Mouse (Mus musculus) 416B (cell line): ENCODE results near the gene Fto.

Experiments used
- DNase-seq: peaks from one replicate; pipeline ENCODE4 v3.0.0; 2011; ENCODE audit warnings: low read depth

The Fto gene

DNA sequence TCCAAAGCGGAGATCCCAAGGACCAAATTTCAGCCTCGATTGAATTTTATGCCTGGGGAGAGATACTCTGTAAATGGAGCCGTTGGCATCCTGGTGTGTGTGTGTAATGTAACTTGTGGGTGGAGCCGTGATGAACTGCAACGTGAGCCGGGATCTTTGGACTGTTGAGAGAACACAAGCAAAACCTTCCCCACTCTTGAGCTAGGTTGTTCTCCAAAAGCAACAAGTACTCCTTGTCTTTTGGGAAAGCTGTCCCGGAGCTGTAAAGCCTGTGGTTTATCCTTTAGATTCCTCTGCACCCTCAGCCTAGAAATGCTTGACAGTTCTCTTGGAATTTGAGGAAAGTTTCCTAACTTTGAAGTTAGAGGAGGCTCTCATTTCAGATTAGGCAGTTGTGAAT lies 78.9 kb downstream of the Fto start:
- DNase-seq = no peak

DNA sequence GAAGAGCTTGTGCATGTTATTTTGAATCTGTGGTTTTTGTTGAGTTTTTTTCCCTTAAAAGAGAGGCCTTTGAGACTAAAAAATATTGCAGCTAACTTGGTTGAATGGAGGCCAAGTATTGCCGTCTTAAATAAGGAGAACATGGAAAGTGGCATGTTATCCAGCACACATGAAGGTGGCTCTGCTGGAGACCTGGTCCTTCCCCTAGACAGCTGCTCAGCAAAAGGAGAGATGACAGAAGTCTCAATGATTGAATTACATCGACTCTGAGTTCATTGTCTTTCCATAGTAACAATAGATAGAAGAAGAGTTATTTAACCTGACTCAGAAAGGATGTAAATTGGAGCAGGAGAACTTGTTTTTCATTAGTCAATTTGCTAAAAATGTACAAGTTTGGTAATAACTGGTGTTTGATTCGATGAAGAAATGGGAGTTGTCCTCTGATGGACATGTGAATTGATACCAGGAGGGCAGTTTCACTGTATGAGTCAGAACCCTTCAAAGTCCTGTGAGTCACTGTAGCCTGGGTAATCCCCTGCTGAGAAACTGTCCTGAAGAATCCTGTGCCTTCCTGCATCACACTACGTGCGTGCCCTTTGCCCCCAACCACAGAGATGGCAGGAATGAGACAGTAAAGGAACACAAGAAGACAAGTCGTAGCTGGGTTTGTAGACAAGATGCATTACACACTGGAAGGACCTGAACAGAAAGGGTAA lies 82.2 kb downstream of the Fto start:
- DNase-seq = peak; percentile 84

DNA sequence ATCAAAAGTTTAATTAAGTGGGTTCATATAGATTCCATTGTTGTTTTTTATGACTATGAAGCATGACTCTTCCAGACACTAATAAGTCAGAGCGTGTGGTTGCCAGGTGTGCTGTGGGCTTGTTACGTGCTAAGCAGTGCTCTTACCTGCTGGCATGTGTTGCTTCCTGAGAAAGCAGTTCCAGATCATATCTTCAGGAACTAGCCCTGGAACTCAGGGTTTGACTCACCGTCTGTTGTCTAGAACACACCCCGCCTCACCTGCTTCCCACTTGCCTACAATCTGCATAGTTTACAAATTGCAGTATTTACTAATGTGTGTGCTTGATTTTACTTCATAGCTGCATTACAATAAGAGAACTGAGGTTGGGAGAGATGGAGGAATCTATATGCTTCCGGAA lies 84.7 kb downstream of the Fto start:
- DNase-seq = no peak

DNA sequence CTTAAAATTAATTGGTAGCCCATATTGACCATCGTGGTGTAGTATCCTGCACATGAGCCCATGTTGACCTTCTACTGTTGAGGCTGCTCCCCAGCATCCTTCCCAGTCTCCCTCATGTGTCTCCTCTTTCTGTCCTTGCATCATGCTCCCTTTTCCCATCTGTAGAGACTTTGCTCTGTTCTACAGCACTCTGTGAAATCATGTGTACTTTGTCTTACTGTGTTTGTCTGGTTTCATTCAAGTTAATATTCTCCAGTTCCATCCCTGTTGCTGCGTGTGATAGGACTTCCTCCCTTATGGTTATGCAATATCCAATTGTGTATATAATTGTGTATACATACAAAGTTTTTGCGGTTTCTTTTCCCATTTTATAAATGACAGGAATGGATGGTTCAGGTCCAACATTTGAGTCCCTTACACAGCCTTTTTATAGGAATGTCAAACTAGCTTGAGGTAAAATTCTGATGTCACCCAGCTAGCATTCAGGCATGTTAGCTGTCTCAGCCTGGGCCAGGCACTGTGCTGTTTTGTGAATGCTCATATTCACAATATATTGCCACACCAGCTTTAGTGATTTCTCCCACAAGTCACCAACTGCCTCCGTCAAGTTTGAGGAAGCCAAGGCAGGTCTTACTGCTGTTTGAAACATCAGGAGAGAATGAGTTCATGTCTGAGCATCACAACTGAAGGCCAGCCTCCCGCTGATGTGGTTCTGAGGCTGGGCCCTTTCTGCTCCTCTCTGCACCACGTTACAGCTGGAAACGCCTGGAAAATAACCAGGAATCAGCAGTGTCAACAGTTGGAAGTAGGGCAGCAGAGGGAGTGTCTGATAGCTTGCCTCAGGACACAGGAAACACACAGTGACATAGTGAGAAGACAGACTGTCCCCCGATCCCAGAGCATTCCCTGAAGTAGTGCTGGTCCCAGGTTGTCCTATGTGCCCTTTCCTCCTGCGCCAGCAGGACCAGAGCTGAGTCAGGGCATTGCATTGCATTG lies 90.0 kb downstream of the Fto start:
- no peak for DNase-seq

DNA sequence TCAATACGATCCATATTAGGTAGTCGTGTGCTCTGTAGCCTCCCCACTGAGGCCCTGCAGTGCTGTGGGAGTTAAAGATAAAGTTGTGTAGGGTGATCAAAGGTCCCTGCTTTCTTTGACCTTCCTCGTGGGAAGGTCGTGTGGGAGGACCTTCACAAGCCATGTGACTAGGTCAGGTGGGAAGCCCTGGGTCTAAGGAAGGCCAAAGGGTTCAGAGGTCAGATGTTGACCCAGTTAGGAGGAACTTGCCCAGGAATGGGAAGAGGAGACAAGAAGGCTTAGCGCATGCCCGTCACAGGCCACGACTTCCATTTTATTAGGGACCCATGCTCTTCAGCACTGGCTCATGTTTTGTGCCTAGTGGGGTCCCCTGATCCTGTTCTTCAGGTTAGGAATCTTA lies 91.0 kb downstream of the Fto start:
- DNase-seq = no peak

DNA sequence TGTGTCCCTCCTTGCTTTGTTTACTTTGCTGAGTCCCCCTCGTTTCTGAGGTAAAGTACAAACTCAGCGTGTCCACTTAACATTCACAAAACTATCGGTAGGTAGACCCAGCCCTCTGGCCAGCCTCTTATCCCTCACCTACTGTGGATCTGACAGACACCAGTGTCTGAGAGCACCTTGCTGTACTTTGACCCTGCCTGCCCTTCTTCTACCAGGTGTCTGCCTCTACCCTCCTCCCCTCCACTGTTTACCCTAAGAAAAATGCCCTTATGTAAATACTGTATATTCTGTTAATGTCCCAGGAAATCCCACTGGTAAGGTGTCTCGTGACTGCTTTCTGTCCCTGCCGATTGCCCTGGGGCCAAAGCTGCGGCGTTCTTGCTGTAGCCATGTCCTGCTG lies 91.8 kb downstream of the Fto start:
- no peak for DNase-seq

DNA sequence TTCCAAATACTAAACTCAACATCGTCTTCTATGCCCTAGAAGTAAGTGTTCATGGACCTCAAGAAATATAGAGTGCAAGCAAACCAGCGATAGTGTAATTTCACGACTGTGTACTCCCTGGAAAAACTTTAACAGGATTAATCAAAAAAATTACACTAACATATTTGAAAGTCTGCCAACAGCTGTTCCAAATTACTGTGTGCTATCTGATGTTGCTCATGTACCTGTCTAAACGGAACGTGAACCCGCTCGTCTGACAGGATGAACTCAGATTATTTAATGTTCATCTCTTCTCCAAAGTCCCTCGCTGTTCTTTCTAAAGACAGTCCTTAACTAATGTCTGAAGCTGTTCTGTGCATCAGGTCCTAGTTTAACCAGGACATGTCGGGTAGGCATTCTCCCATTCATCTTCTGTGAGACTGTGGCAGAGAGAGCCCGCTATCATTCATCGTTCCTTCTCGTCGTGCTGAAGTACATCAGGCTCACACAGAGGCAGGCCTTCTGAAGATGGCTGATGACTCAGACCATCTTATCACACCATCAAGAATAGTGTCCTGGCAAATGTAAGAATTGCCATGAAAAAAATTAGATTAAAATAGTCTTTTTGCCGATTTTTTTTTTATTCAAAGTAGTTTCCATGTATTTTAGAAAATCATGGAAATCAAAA lies 93.4 kb downstream of the Fto start:
- peak; percentile 69 for DNase-seq

DNA sequence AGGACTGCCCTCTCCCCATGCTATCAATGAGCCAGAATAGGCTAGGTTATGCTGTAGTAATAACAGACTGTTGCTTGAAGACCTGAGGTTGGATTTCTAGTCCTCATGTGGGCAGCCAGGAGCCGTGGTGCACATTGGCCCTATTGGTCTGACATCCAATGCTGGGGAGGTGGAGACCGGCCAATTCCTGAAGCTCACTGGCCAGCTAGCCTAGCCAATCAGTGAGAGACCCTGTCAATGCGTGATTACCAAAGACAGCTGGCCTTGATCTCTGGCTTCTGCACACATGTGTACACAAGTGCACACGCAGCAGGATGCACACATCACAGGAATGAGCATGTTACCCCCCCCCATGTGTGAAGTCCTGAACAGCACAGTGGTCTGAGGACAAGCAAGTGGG lies 94.6 kb downstream of the Fto start:
- no peak for DNase-seq

DNA sequence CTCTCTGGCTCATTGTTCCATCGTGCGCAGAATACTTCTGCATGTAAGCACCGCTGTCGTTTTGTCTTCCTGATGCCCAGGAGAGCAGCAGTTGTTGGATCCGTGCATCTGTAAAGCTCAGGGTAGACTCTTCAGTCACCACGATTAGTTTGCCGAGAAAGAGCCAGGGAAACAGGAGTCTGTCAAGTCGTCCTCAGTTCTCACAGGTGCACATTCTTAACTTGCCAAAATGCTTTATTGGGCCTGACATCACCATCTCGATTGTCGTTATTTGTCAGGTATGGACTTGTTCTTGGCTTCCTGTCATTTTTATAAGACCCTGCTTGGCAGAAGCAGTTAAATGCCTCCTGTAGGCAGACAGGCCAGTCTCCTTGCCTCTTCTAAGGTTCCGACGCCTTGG lies 96.7 kb downstream of the Fto start:
- DNase-seq = no peak

DNA sequence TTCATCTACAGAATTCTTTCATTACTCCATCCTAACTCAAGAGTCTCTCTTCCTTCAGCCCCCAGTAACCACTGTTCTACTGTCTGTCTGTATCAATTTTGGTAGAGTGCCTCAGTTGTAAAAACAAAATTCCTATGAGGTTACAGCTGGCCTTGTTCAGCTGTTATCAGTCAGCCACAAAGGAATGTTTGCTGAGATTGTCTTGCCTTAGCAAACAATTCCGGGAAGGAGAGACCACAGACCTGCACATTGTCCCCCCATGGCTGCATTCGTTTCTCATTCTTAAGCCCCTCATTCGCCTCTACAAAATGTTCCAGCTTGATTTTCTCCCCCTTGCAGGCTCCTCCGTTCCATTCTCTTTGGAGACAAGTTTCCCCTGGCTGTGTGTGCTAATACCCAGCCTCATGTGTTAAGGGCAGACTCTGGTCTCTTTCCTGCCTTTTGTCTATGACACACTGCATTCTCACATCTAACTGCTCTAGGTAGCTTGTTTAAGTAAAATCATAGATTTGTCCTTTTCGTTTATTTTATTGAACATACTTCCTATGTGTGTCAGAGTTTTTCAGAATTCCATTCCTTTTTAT lies 111.3 kb downstream of the Fto start:
- DNase-seq = no peak

DNA sequence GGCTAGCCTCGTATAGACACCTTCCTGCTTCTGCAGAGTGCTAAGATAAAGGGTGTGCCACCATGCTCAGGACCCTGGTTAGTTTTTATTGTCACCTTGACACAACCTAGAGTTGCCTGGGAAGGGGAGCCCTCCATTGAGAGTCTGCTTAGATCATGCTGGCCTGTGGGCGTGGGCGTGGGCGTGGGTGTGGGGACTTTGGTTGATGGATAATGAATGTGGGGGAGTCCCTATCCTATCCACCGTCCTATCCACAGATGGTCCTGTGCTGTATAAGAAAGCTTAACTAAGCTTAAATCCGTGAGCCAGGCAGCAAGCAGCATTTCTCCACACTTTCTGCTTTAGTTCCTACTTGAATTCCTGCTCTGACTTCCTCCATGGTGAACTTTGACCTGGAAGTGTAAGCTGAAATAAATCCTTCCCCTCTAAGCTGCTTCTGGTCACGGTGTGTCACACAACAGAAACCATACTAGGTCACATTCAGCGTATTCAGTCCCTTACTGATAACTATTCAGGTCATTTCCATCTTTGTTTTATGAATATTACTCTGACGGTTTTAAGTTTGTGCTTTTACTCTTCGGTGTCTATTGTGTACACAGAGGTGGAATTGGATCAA lies 112.0 kb downstream of the Fto start:
- peak; percentile 8 for DNase-seq

DNA sequence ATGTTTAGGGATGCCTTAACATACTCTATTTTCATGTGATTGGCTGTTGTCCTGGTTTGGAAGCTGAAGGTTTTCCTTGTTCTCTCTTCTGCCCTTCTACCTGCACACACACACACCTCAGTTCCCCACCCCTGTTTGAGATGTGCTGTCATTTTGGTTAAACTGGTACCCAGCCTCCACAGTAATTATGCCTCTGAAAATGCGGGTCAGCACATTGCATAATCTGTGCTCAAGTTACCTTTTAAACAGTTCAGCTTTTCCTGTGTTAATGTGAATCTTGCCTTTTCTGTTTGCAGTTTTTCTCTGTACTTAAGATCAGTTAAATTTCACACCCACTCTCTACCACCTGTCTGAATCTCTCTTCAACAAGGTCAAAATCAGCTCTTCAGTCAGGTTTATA lies 113.2 kb downstream of the Fto start:
- peak; percentile 20 for DNase-seq

DNA sequence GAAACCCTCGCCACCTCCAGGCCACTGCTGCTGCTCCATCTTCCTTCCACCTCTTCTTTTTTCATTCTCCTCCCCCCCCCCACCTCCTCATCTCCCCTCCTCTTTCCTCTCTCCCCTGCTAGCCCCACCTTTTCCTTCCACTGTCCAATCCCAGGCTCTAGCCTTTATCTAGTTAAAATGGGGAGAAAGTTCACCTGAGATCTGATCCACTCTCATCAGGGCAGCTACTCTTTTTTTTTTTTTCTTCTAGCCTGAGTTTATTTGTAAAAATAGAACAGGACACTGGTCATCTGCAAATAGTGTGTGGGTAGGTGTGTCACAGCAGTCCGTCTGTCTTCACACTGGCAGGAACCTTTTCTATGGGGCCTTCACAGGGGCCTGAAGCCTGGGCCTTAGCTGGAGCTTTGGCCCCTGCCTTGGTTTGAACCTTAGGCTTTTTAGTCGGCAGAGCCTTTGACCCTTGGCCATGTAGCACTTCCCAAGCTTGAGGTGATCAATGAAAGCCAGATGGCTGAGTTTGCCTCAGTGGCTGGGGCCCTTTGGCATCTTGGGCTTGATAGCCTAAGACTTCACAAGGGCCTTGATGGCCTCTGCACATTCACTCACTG lies 117.1 kb downstream of the Fto start:
- DNase-seq = no peak

DNA sequence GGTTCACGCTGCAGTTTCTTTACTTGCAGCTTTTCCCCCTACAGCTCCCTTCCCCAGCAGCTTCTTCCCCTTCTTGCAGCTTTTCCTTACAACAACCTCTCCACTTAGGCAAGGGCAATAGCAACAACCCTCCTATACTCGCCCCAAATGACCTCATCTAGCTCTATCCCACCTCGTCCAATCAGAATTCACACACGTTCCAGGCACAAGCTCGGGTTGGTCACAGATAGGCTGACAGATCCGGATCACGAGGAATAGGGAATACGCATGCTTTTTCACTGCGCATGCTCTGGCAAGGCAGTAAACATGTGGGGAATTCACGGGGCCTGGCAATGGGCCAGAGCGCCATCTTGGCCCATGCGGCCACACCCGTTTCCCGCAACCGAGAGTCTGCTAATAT lies 122.7 kb downstream of the Fto start:
- DNase-seq = no peak

DNA sequence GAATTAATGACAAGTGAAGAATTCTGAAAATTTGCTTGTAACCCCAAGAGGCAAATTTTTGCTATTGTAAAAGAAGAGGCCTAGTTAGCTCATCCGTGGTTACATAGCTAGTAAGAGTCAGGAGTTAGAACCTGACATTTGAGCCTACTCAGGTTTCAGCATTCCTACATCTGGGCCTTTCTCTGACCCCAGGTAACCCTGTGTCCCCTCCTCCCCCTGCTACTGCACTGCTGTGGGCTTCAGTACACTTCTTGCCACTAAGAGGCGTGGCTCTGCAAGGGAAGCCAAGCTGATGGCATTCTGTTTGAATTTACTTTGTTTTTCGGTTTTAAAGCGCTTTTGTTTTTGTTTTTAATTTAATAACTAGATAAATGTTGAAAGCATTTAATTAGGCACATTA lies 130.6 kb downstream of the Fto start:
- no peak for DNase-seq

DNA sequence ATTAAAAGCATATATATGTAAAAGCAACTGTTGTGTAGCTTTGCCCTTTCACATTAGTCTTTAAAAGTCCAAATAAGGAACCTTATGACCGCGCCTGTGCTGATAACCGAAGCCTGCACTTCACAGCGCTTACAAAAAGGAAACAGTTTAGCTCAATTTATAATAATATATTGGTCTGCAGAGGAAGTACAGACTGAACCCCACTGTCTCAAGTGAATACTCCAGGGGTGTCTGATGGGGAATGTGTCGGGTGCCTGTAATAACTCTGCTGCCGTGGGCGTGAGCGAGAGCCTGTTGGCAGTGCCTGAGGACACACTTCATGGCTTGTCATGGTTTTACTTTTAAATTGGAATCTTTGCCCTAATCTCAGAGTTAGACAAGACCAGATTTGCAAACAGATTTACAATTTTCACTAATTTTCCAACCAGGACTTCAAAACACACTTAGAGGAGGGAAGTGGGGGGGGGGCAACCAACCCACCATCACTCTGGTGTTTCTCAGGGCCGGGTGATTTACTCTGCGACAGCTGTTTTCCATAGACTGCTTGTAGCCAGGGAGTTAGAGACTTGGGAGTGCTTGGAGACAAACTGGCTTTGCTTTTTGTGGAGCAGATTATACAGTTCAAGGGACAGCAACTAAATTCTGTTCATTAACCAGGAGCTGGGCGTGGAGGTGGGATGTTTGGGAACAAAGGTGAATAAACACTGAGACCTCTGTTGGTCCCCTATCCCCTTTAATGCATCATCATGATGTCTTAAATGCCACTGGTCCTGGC lies 131.5 kb downstream of the Fto start:
- no peak for DNase-seq

DNA sequence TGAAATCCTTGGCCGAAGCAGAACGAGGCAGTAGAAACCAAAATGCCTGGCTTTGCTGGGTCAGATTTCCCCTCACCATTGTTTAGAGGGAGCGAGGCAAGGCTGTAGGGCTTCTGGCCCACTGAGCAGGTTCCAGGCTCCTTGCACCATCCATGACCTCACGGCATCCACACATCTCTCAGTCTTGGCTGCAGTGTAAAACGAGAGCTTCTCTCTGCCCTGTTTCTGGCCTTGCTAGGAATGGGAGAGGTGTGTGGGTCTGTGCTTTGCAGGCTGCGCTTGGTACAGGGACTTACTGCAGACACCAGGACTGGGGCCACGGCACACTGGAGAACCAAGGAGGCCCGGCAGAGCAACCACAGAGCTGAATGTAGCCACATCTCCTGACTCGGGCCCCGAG lies 132.2 kb downstream of the Fto start:
- DNase-seq = no peak

DNA sequence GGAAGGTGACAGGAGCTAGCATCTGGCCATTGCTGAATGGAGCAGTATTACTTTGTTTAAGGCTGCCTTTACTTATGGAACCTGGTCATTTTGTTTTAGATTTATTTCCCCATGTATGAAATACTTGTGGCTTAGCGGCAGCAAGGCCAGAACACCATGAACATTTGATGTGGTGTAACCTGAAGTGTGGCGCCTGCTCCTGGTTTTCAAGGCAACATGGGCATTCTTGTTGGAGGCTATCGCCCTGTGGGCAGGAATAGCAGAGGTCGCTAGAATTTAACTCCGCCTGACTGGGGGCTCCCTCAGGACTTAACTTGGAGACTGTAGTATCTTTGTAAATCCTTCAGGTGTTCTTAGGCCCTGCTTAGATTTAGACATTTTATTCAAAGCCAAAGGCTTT lies 132.7 kb downstream of the Fto start:
- no peak for DNase-seq

DNA sequence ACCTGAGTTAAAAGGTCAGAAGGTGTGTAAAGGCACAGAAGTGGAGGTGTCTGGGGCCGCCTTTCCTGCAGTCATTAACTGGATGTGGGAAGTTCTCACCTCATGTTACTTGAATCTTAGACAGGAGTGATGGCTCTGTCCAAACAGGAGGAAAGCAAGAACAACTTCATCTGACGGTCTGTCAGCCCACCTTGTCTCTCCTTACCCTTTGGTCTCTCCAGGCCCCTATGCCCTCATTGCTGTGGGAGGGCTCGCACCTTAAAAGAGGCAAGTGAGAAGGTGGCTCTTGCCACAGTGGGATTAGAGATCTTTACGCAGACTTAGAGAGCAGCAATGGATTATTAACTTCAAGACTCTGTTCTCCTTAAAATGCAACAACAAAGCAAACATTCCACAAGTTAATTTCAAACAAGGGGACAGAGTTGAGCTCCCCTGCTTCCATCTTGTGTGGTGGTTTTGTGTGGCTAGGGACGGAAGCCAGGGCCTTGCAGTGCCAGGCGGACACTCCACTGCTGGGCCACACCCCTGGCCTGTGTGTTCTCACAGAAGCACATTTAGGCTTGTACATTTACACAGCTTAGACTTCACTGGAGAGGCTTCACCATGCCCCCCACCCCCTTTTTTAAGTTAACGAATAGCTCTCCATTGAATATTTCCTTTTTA lies 135.5 kb downstream of the Fto start:
- DNase-seq = no peak

DNA sequence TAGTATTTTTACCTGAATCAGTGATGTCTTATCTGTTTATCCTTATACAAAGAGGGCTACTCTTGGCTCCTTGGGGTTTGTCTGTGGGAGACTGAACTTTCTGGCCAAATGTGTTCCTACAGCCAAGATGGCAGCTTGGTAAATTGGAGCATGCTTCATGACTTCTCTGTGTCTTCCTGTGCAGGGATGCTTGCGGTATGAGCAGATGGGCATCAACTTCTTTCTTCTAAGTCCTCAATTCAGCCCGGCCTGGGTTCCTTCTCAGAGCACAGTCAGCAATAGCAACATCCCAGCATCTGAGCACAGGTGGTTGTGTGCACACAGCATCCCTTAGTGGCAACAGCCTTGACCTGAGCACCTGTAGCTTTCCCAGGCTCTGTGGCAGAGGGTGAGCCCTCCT lies 141.6 kb downstream of the Fto start:
- DNase-seq = no peak
